Mouse (Mus musculus) midbrain, embryonic 11.5 days (tissue): ENCODE measurements around the gene Znrd1as. TPM values are rescaled to one million over a fixed set of nuclear protein-coding genes. Genes with fewer than 3 reads are reported as not detected.

Experiments
- ATAC-seq: fragments of 200-750 bp; cut with Nextera tagmentation; 2 replicates; pipeline ENCODE4 v1.8.0; 2017; ENCODE audit warnings: moderate TSS enrichment, moderate library complexity; ENCODE audit not compliant: low FRiP score
- DNase-seq: peaks from one replicate; pipeline ENCODE4 v3.0.0; 2015; ENCODE audit warnings: low spot score; ENCODE audit errors: missing footprints
- H3K27ac ChIP-seq: fragments of 300-500 bp; sonication (generic); 2 replicates; pipeline ENCODE4 v1.5.1; 2014; ENCODE audit warnings: low read depth, low read length
- H3K27me3 ChIP-seq: fragments of 300-500 bp; sonication (generic); 2 replicates; pipeline ENCODE4 v1.6.1; 2014; ENCODE audit warnings: mild to moderate bottlenecking, low read length, moderate library complexity, mixed read lengths; ENCODE audit not compliant: control insufficient read depth, insufficient read depth
- H3K36me3 ChIP-seq: fragments of 300-500 bp; sonication (generic); 2 replicates; pipeline ENCODE4 v1.6.1; 2014; ENCODE audit warnings: mild to moderate bottlenecking, low read length, moderate library complexity, mixed read lengths; ENCODE audit not compliant: control insufficient read depth, insufficient read depth
- H3K4me1 ChIP-seq: fragments of 300-500 bp; sonication (generic); 2 replicates; pipeline ENCODE4 v1.6.1; 2014; ENCODE audit warnings: low read length; ENCODE audit not compliant: control insufficient read depth, insufficient read depth
- H3K4me2 ChIP-seq: fragments of 300-500 bp; sonication (generic); 2 replicates; pipeline ENCODE4 v1.6.1; 2014; ENCODE audit warnings: mild to moderate bottlenecking, moderate library complexity
- H3K4me3 ChIP-seq: fragments of 300-500 bp; sonication (generic); 2 replicates; pipeline ENCODE4 v1.5.1; 2014; ENCODE audit warnings: low read depth, low read length
- H3K9ac ChIP-seq: fragments of 300-500 bp; sonication (generic); 2 replicates; pipeline ENCODE4 v1.6.1; 2014; ENCODE audit warnings: low read length
- H3K9me3 ChIP-seq: fragments of 300-500 bp; sonication (generic); 2 replicates; pipeline ENCODE4 v1.6.1; 2016; ENCODE audit warnings: low read length; ENCODE audit not compliant: control insufficient read depth
- WGBS: fragments of 180-500 bp; shearing (Covaris S2); extraction: QIAGEN DNeasy Blood & Tissue Kit; methylation state at CpG from one replicate; pipeline ENCODE4 v1.1.7; 2014; 5-methylcytosine and 5-hydroxymethylcytosine counted together
- polyA plus RNA-seq: library from polyadenylated mRNA; unstranded; fragments of >200 nt; fragmentation: Nextera tagmentation; extraction: Ambion mirVana; gene quantifications from 2 replicates; pipeline ENCODE4 v1.2.1, GENCODE M21; 2014

Gene Znrd1as
- polyA plus RNA-seq: 8.5 and 9.4 TPM in 2 replicates

GRCm38 (mm10) chr17:36957999-36958743 lies at the start of gene Znrd1as, which contains the start of gene Znrd1:
Znrd1as (plus strand) TSS chr17:36958592.
Znrd1 (minus strand) TSS chr17:36958559.
- no peaks in the 10 kb centered on the region for H3K27me3 ChIP-seq
- no peaks in the 10 kb centered on the region for H3K36me3 ChIP-seq
- WGBS: under 1% methylated on average over 46 of the region's 46 CpGs
- H3K4me1 ChIP-seq: peaks cover 10% of the 10 kb centered on the region
- H3K9ac ChIP-seq: peak within 1 kb of the TSS; percentile 84
- no peak within 1 kb of the TSS for H3K27ac ChIP-seq
- peak; percentile 100 for DNase-seq
- peak; percentile 98 for ATAC-seq
- peak within 1 kb of the TSS; percentile 69 for H3K4me3 ChIP-seq
- no peaks in the 10 kb centered on the region for H3K9me3 ChIP-seq
- peak within 1 kb of the TSS; percentile 75 for H3K4me2 ChIP-seq

GRCm38 (mm10) chr17:36909802-36910201 lies 48.6 kb upstream of the Znrd1as start:
- DNase-seq: no peak

GRCm38 (mm10) chr17:36912031-36912430 lies 46.4 kb upstream of the Znrd1as start:
- Histone ChIP-seq H3K36me3 (no peaks in the 10 kb centered on the region), H3K9ac (no peak overlapping the region), H3K4me1 (no peaks in the 10 kb centered on the region), H3K4me2 (no peak overlapping the region), H3K27me3 (no peaks in the 10 kb centered on the region), H3K4me3 (no peak overlapping the region), H3K9me3 (no peaks in the 10 kb centered on the region), H3K27ac (no peak overlapping the region)
- ATAC-seq: no peak
- WGBS: 85% methylated on average over 2 of the region's 2 CpGs
- DNase-seq: no peak

More at GRCm38 (mm10) chr17:36909802-36910201, 48.6 kb upstream of the Znrd1as start:
- Histone ChIP-seq H3K27ac (no peak overlapping the region), H3K27me3 (no peaks in the 10 kb centered on the region), H3K4me2 (no peak overlapping the region), H3K9ac (no peak overlapping the region), H3K9me3 (no peaks in the 10 kb centered on the region), H3K4me3 (no peak overlapping the region), H3K4me1 (no peaks in the 10 kb centered on the region), H3K36me3 (no peaks in the 10 kb centered on the region)
- 57% methylated on average over 4 of the region's 4 CpGs for WGBS
- no peak for ATAC-seq

GRCm38 (mm10) chr17:36914108-36914507 lies 44.3 kb upstream of the Znrd1as start:
- no peak overlapping the region for H3K4me3 ChIP-seq
- peak; percentile 73 for ATAC-seq
- no peak overlapping the region for H3K4me2 ChIP-seq
- DNase-seq: peak; percentile 97
- H3K36me3 ChIP-seq: no peaks in the 10 kb centered on the region
- no peaks in the 10 kb centered on the region for H3K9me3 ChIP-seq
- H3K27ac ChIP-seq: no peak overlapping the region
- WGBS: 7% methylated on average over 2 of the region's 2 CpGs
- no peak overlapping the region for H3K9ac ChIP-seq
- H3K4me1 ChIP-seq: no peaks in the 10 kb centered on the region
- no peaks in the 10 kb centered on the region for H3K27me3 ChIP-seq

- no peak overlapping the region for H3K27ac ChIP-seq
- no peaks in the 10 kb centered on the region for H3K27me3 ChIP-seq
- ATAC-seq: peak; percentile 38; the same call in 1 of the 2 replicates
- H3K9ac ChIP-seq: no peak overlapping the region
- H3K4me2 ChIP-seq: no peak overlapping the region
- peak; percentile 93 for DNase-seq
- no peaks in the 10 kb centered on the region for H3K9me3 ChIP-seq
- no peaks in the 10 kb centered on the region for H3K4me1 ChIP-seq
- H3K4me3 ChIP-seq: no peak overlapping the region
- WGBS: 16% methylated on average over 9 of the region's 9 CpGs
- H3K36me3 ChIP-seq: no peaks in the 10 kb centered on the region
These were observed 43.3 kb upstream of the Znrd1as start for GRCm38 (mm10) chr17:36915076-36915475.

- no peak overlapping the region for H3K4me3 ChIP-seq
- H3K27me3 ChIP-seq: no peaks in the 10 kb centered on the region
- no peaks in the 10 kb centered on the region for H3K4me1 ChIP-seq
- H3K9me3 ChIP-seq: no peaks in the 10 kb centered on the region
- H3K36me3 ChIP-seq: no peaks in the 10 kb centered on the region
- no peak overlapping the region for H3K9ac ChIP-seq
- ATAC-seq: no peak
- WGBS: 55% methylated on average over 15 of the region's 15 CpGs
- no peak for DNase-seq
- H3K4me2 ChIP-seq: no peak overlapping the region
- no peak overlapping the region for H3K27ac ChIP-seq
These were observed 38.2 kb upstream of the Znrd1as start for GRCm38 (mm10) chr17:36920239-36920638.

- H3K36me3 ChIP-seq: no peaks in the 10 kb centered on the region
- DNase-seq (no peak), ATAC-seq (no peak)
- H3K27ac ChIP-seq: no peak overlapping the region
- H3K4me3 ChIP-seq: no peak overlapping the region
- no peaks in the 10 kb centered on the region for H3K27me3 ChIP-seq
- H3K4me2 ChIP-seq: no peak overlapping the region
- no peak overlapping the region for H3K9ac ChIP-seq
- no peaks in the 10 kb centered on the region for H3K9me3 ChIP-seq
- 85% methylated on average over 4 of the region's 4 CpGs for WGBS
- H3K4me1 ChIP-seq: no peaks in the 10 kb centered on the region
These were observed 35.7 kb upstream of the Znrd1as start for GRCm38 (mm10) chr17:36922715-36923114.

- ATAC-seq: no peak
- no peaks in the 10 kb centered on the region for H3K27me3 ChIP-seq
- no peak for DNase-seq
- WGBS: 68% methylated on average over 4 of the region's 4 CpGs
- H3K9me3 ChIP-seq: no peaks in the 10 kb centered on the region
- H3K27ac ChIP-seq: no peak overlapping the region
- H3K4me2 ChIP-seq: no peak overlapping the region
- no peaks in the 10 kb centered on the region for H3K4me1 ChIP-seq
- H3K9ac ChIP-seq: no peak overlapping the region
- no peaks in the 10 kb centered on the region for H3K36me3 ChIP-seq
- H3K4me3 ChIP-seq: no peak overlapping the region
These were observed 34.9 kb upstream of the Znrd1as start for GRCm38 (mm10) chr17:36923491-36923890.

GRCm38 (mm10) chr17:36927496-36928120 lies 30.8 kb upstream of the Znrd1as start:
- WGBS: 61% methylated on average over 10 of the region's 10 CpGs

More at GRCm38 (mm10) chr17:36927496-36928120, 30.8 kb upstream of the Znrd1as start:
- no peaks in the 10 kb centered on the region for H3K36me3 ChIP-seq
- H3K4me2 ChIP-seq: no peak overlapping the region
- no peaks in the 10 kb centered on the region for H3K4me1 ChIP-seq
- no peak overlapping the region for H3K9ac ChIP-seq
- H3K4me3 ChIP-seq: no peak overlapping the region
- H3K27ac ChIP-seq: no peak overlapping the region
- DNase-seq: no peak
- no peaks in the 10 kb centered on the region for H3K9me3 ChIP-seq
- no peaks in the 10 kb centered on the region for H3K27me3 ChIP-seq
- no peak for ATAC-seq
